Mouse (Mus musculus): ENCODE data around the gene Plcxd1.
"Not testable (repeated sequence)": the region's sequence is repeated elsewhere in the genome, so short reads cannot be mapped to it uniquely, and the experiment has no call there.

Gene Plcxd1

GRCm38 (mm10) chr5:110099656-110100580 lies at the start of gene Plcxd1:
TSS of gene Plcxd1 (plus strand) at chr5:110099969.
- peak; percentile 54 for DNase-seq (ENCODE audit: low spot score)

- peak; percentile 85 for DNase-seq (ENCODE audit: low spot score)
Measured at GRCm38 (mm10) chr5:110057637-110058408, 41.9 kb upstream of the Plcxd1 start.

- not testable (repeated sequence) for DNase-seq (ENCODE audit: low spot score)
Measured at GRCm38 (mm10) chr5:110072413-110072812, 27.4 kb upstream of the Plcxd1 start, which contains the start of gene Gm17655. TSS of gene Gm17655 (minus strand) at chr5:110072513.

- DNase-seq (ENCODE audit: low spot score) = no peak
Measured at GRCm38 (mm10) chr5:110082961-110083360, 16.8 kb upstream of the Plcxd1 start.

- DNase-seq (ENCODE audit: low spot score) = no peak
Measured at GRCm38 (mm10) chr5:110086161-110086866, 13.5 kb upstream of the Plcxd1 start.

GRCm38 (mm10) chr5:110091546-110091945 lies 8.2 kb upstream of the Plcxd1 start:
- DNase-seq (ENCODE audit: low spot score) = no peak

- DNase-seq (ENCODE audit: low spot score) = peak; percentile 79
Measured at GRCm38 (mm10) chr5:110094030-110094846, 5.5 kb upstream of the Plcxd1 start, which contains the start of gene Gm35315. TSS of gene Gm35315 (minus strand) at chr5:110094420.

- DNase-seq (ENCODE audit: low spot score) = no peak
Measured at GRCm38 (mm10) chr5:110094847-110095213, 4.9 kb upstream of the Plcxd1 start.

- DNase-seq (ENCODE audit: low spot score) = no peak
Measured at GRCm38 (mm10) chr5:110098991-110099477, 735 bp upstream of the Plcxd1 start.

- DNase-seq (ENCODE audit: low spot score) = peak; percentile 64
Measured at GRCm38 (mm10) chr5:110100921-110101631, 1.3 kb downstream of the Plcxd1 start.

- peak; percentile 76 for DNase-seq (ENCODE audit: low spot score)
Measured at GRCm38 (mm10) chr5:110101716-110102347, 2.1 kb downstream of the Plcxd1 start.

GRCm38 (mm10) chr5:110102429-110102828 lies 2.7 kb downstream of the Plcxd1 start:
- DNase-seq (ENCODE audit: low spot score) = no peak

GRCm38 (mm10) chr5:110102853-110103625 lies 3.3 kb downstream of the Plcxd1 start:
- no peak for DNase-seq (ENCODE audit: low spot score)

- DNase-seq (ENCODE audit: low spot score) = no peak
Measured at GRCm38 (mm10) chr5:110103901-110104615, 4.3 kb downstream of the Plcxd1 start.

GRCm38 (mm10) chr5:110104616-110105380 lies 5.0 kb downstream of the Plcxd1 start:
- peak; percentile 47 for DNase-seq (ENCODE audit: low spot score)

- peak; percentile 45 for DNase-seq (ENCODE audit: low spot score)
Measured at GRCm38 (mm10) chr5:110106140-110106871, 6.5 kb downstream of the Plcxd1 start.

Data from testis, postnatal 10 days (tissue).